Mouse (Mus musculus) liver (tissue): Measurements from ENCODE around the gene Layn.

Source experiments
- DNase-seq: peaks from one replicate; pipeline ENCODE4 v3.0.0-alpha.2; 2020; ENCODE audit warnings: mixed read lengths

Gene Layn

DNA sequence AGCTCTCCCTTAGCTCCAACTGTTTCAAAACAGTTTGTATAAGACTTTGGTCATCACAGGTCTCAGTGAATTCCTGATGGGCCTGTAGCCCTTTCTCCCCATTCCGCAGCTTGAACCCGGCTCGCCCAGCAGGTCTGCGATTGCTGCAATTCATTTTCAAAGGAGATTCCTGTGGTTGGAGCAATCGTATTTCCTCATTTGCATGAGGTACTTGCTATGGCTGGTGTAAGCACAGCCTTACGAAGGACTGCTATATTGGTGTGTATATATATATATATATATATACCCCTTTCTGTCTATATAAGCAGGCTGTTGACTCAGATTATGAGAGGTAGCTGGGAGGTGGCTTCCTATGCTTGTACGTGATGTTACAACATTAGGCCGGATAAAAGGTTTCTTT, 44.6 kb downstream of the Layn start:
- no peak for DNase-seq

DNA sequence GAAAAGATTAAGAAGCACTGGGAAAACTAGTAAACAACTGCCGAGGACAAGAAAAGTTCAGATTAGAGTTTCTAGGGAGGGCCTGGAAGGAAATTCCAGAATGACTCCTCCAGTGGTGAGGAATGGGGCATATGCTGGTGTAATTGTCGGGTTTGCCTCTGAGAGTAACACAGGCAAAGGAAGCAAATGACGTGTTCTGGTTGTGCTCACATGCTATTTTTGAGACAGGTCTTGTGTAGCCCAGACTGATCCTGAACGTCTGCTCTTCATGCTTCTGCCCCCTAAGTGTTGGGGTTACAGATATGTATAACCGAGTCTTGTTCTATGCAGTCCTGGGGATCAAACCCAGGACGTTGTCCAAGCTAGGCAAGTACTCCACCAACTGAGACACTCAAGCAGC, 45.3 kb downstream of the Layn start:
- DNase-seq, result no peak

DNA sequence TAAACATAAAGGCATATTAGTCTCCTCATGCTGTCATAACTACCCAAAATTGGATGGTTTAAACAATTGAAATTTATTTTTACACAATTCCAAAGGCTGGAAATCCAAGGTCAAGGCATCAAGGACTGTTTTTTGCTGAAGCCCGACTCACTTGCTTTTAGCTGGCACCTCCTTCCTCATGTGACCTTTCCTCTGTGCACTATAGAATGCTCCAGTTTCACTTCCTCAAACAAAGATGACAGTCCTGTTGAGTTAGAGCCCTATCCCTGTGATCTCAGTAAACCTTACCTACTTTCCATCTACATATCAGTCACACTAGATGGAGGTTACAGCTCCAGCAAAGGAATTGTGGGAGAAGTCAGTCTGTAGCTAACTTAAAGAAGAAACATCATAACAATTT, 46.7 kb downstream of the Layn start:
- DNase-seq, result no peak

DNA sequence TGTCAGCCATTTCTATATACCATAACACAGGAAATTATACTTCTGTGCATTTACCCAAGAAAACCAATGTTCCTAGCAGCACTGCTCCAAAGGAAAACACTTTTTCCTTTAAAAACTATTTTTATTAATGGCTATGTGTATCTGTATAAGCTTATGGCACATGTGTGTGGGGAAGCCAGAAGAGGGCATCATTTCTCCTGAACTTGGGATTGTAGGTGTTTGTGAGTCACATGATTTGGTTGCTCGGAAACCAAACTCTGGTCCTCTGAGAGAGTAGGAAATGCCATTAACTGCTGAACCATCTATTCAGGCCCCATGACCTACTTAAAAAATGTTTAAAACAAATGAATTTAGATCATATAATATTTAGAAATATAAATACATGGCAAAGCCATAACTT, 49.9 kb downstream of the Layn start:
- no peak for DNase-seq

DNA sequence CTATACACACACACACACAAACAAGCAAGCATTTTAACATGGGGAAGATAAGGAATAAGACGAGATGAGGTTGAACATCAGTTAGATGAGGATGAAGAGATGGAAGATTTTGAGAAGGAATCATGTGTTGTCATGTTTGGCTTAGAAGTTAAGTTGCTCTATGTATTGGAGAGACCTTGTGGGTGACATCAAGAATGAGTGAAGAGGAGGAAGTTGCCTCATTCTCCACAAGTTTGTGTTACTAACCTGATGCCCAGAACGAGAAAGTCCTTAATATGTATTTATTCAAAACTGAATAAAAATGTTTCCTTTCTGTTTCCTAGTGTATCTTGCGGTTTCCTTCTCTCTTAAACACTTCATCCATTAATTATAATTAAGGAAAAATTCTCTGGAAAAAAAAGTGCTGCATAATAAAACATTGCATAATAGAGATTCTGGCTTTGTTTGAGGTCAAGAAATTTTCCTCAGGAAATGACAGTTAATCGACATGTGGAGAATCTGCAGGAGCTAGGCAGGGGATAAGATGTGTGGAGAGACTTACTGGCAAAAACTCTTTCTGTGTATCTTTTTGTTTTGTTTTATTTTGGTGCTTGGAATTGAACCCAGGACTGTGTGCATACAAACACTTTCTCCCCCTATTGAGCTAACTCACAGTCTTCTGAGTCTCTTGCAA, 55.6 kb downstream of the Layn start:
- DNase-seq, result no peak

DNA sequence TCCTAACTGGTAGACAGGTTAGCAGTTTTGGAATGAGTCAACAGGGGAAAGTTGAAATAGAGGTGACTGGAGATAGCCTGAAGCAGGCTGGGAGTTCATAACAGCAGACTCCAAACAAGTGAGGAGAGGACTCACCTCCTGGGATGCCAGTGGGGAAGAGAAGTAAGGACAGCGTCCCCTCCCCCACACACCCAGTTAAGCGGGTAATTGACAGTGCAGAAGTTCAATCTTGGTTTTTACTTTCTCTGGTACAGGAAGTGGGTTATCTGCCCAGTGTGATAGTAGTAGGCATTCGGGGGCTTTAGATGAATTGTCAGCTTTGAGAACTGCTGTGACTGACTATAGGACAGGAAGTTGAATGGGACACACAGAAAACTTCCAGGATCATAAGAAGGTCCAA, 56.5 kb downstream of the Layn start:
- DNase-seq, result peak; percentile 7

DNA sequence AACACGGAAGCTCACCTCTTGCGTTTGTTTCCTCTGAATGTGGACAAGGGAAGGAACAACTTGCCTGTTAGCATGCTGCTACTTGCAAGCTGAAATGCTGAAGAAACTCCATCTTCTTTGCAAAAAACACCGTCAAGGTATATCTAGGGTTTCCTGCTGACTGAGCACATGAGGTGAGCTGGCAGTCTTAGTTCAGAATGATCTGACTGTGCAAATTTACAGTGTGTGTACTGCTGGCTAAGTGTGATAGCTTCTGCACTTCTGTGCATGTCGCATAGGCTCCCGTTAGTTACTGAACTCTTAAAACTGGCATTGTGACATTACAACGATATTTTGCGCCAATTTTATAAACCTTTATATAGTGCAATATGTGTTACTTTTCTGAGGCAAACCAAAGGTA, 57.2 kb downstream of the Layn start:
- DNase-seq, result no peak

DNA sequence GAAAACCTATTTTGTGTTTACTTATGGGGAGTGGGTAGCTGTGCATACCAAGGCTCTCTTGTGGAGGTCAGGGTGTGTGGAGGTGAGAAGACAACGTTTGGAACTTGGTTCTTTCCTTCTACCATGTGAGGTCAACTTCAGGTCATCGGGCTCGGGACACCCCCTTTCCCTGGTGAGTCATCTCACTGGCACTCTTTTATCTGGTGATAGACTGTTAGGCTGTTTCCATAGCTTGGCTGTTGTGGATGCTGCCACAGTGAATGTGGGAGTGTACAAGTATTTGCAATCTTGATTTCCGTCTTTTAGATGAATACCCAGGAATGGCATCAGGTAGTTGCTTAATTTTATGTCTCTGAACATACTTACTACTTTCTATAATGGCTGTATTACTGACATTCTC, 61.2 kb downstream of the Layn start:
- no peak for DNase-seq

DNA sequence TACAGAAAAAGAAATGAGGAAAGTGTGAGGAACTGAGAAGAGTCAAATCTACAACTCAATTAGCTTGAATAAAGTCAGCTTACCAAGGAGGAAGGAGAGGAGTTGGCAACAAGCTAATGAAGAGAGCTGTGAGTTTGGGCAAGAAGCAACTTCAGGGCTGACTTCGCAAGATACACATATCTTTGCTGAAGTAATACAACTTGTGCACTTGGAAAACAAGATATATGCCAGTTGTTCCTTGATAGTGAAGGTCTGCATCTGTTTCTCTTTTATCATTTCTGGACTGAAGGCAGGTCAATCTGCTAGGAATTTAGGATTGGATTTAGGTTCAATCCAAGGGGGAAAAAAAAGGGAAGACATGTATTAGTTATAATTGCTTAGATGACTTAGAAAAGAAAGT, 63.2 kb downstream of the Layn start:
- DNase-seq, result no peak

DNA sequence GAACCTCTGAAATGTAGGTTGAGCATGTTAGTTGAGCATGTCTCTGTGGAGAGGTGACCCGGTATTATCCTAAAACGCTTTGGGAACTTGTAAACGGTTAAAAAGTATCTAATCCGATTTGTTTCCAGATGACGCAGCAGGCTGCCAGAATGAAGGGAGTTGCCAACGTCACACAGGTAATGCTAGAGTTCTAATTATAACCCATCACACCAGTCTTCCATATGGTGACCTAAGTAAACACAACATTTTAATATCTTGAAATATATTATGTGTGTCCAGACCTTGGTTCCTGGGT, 67.3 kb downstream of the Layn start:
- DNase-seq, result peak; percentile 13

DNA sequence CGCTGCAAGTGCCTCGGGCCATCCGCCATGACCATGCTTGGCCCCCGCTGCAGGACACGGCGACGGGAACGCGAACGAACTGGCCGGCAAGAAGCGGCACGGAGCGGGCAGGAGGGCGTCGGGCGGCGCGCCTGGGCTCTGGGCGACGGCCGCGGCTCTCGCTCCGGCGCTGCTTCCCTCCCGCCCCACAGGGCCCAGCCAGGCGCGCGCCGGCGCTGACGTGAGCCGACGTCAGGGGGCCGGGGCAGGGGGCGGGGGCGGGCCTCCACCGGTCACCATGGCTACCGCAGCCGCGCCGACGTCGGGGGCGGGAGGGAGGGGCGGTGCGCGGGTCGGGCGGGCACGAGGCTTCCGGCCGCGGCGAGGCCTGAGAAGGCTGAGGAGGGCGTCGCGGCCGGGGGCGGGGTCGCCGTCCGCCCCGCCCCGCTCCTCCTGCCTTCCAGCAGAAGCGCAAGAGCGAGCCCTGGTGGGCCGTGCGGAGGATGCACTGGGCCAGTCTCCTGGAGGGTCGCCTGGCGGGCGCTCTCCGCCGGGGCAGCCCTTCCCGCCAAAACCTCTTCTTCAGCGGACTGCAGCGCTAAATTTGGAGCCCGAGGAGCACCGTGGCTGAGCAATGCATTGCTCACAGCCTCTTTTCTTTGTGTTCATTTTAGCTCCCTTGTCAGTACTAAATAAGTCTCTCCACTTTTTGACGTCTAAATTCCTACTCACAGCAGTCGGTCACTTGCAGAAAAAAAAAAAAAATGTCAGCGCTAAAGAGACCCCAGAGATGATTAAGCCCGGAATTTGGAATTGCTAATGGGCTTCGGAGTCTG, 67.8 kb downstream of the Layn start, which contains the start of gene Sik2:
Gene Sik2 (minus strand): TSS at position 233 of the 815 bp plus-strand sequence.
- DNase-seq, result peak; percentile 97

DNA sequence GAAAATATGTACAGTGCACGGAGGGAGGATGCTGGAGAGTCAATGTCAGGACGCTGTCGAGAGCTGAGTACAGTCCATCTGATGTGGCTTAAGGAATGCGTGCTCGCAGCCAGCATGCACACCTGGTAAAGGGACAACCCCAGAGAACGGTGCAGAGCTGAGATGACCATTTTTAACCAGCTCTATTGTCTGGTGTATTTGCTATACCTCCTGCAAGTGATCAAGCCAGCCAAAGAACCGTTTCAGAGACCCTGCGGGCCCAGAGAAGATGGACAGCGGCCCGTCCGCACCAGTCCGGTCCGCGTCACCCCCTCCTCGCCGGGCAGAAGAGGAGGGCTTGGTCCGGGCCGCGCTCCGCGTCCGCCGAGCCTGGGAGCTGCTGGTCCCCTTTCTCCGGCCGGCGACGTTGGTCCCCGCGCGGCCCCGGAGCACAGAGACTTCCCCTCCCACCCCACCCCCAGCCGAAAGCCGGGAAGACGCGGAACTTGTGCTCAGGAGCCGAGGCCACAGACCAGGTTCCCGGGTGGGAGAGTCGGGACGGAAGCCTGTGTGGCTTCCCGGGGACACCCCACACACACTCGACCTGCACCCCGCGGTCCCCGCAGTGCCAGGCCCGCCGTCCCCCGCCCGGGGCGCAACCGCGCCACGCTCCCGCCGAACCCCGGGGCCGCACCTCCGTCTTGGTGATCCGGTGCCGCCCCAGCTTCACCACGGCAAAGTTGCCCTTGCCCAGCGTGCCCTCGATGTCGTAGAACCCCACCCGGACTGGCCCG, 68.6 kb downstream of the Layn start:
- peak; percentile 64 for DNase-seq

DNA sequence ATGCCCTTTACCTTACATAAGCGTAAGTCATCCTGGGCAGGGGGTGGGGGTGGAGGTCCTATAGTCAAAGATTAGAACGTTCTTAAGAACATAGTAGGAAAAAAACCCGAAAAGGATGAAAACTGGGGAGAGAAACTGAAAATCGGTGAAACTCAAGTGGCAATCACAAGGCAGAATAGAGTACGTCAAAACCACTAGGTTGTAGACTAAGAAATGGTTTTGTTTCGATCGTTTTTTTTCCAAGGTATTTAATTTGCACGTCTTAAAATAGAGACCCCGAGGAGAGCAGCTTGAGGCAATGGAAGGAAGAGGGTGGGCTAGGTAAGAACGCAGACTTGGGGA, 69.2 kb downstream of the Layn start:
- DNase-seq, result no peak

DNA sequence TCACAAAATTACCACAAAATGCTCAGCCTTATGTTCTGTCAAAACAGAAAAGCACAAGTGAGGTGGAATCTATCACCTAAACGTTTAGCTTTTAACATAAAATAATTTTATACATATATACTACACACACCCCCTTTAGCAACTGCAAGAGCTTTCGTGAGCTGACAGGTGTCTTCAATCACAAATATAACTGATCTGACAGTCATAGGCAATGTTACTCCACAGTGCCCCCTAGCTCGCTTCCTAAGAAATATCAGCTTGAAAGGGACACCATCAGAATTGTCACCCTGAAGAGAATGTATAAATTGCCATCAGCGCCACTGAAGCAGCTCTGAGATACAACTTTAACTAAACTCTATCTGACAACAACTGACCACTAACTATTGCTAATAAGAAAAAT, 70.0 kb downstream of the Layn start:
- DNase-seq, result peak; percentile 83
